Mouse (Mus musculus) G1E (cell line): ENCODE measurements around the gene Ptgir. TPM values are rescaled to one million over a fixed set of nuclear protein-coding genes. Genes with fewer than 3 reads are reported as not detected.

Source experiments
- ATAC-seq: 2 replicates; pipeline ENCODE4 v1.8.0; 2016; ENCODE audit warnings: mild to moderate bottlenecking; ENCODE audit not compliant: insufficient number of reproducible peaks, poor library complexity, low FRiP score, severe bottlenecking; ENCODE audit errors: extremely low read depth
- DNase-seq: peaks from one replicate; pipeline ENCODE4 v3.0.0; 2012; ENCODE audit warnings: low spot score
- H3K27me3 ChIP-seq: 2 replicates; pipeline ENCODE4 v1.6.1; 2012; ENCODE audit warnings: mild to moderate bottlenecking, low read length, inconsistent platforms; ENCODE audit not compliant: insufficient read depth
- H3K36me3 ChIP-seq: replicated peaks from 2 replicates; pipeline ENCODE3; 2012; ENCODE audit warnings: mild to moderate bottlenecking, inconsistent platforms
- H3K4me1 ChIP-seq: 2 replicates; pipeline ENCODE4 v1.6.1; 2012; ENCODE audit warnings: low read depth, low read length, inconsistent platforms, mixed read lengths; ENCODE audit not compliant: insufficient read depth
- H3K4me3 ChIP-seq: 2 replicates; pipeline ENCODE4 v1.5.1; 2012; ENCODE audit warnings: low read depth, mild to moderate bottlenecking, inconsistent platforms, low read length, moderate library complexity, mixed read lengths
- H3K9me3 ChIP-seq: replicated peaks from 2 replicates; pipeline ENCODE4 v1.6.1; 2012; ENCODE audit warnings: inconsistent platforms
- CTCF ChIP-seq: IDR thresholded peaks from 2 replicates; pipeline ENCODE4 v1.5.1; 2012; ENCODE audit warnings: low read depth, low read length, inconsistent platforms, mixed read lengths
- GATA1 ChIP-seq: IDR thresholded peaks from 2 replicates; pipeline ENCODE4 v1.6.1; 2012; ENCODE audit warnings: borderline replicate concordance, low read length, inconsistent platforms, mixed read lengths
- GATA2 ChIP-seq: IDR thresholded peaks from 2 replicates; pipeline ENCODE4 v1.6.1; 2012; ENCODE audit warnings: low read depth, low read length, inconsistent platforms, borderline replicate concordance
- POLR2AphosphoS5 ChIP-seq: IDR thresholded peaks from 2 replicates; pipeline ENCODE4 v1.6.1; 2012; ENCODE audit warnings: low read depth, low read length, inconsistent platforms; ENCODE audit not compliant: insufficient replicate concordance
- TAL1 ChIP-seq: conservative IDR thresholded peaks from 2 replicates; pipeline ENCODE4 v1.6.1; 2012; ENCODE audit warnings: low read depth, low read length, inconsistent platforms, mixed read lengths
- polyA plus RNA-seq: library from polyadenylated mRNA; stranded (reverse); fragments of >175 nt; gene quantifications from 2 replicates; pipeline ENCODE4 v1.2.3, GENCODE M21; 2012
- total RNA-seq, 2 experiments: library from RNA; stranded (forward) in 1 of 2; stranded (reverse) in 1 of 2; fragments of 200-1000 nt in 1 of 2; fragments of >200 nt in 1 of 2; fragmentation: Nextera tagmentation in 1 of 2; gene quantifications; 2 replicates each; pipeline ENCODE4 v1.2.3; 2014 to 2017

Gene Ptgir
- total and polyA plus RNA-seq, 3 experiments = 0.05 to 3.5 TPM; not detected in 1

DNA sequence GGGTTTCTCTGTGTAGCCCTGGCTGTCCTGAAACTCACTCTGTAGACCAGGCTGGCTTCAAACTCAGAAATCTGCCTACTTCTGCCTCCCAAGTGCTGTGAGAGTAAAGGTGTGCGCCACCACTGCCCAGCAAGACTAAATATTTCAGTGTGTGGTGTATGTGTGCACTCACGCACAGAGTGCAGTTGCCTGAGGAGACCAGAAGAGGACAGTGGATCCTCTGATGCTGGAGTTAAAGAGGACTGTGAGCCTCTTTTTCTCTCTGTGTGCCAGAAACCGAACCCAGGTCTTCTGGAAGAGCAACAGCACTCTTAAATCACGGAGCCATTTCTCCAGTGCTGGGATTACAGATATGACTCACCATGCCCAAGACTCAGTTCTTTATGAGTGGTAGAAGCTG is 32.9 kb upstream of the Ptgir start:
- peaks cover 11% of the 10 kb centered on the region for H3K27me3 ChIP-seq
- DNase-seq (no peak), ATAC-seq (no peak)
- H3K4me1 ChIP-seq = peaks cover 28% of the 10 kb centered on the region
- peaks cover 27% of the 10 kb centered on the region for H3K36me3 ChIP-seq
- TF ChIP-seq TAL1 = no peak
- H3K4me3 ChIP-seq = no peak overlapping the region
- no peaks in the 10 kb centered on the region for H3K9me3 ChIP-seq

DNA sequence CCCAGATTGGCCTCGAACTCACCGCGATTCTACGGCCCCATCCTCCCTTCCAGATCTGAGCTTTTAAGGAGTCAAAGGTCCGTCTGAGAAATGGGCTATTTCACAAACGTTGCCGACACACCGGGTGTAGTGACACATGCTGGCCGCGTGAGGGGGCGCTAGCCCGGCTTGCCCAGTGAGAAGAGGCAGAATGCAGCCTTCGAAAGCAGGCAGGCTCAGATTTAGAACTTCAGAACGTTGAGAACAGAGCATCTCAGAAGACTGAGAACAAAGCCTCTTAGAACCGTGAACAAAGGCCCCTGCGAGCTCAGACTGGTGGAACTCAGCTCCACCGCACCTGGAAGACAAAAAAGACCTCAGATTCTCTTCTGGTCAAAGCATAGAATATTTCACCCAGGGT is 32.1 kb upstream of the Ptgir start:
- no peak for ATAC-seq
- H3K27me3 ChIP-seq = peaks cover 13% of the 10 kb centered on the region

DNA sequence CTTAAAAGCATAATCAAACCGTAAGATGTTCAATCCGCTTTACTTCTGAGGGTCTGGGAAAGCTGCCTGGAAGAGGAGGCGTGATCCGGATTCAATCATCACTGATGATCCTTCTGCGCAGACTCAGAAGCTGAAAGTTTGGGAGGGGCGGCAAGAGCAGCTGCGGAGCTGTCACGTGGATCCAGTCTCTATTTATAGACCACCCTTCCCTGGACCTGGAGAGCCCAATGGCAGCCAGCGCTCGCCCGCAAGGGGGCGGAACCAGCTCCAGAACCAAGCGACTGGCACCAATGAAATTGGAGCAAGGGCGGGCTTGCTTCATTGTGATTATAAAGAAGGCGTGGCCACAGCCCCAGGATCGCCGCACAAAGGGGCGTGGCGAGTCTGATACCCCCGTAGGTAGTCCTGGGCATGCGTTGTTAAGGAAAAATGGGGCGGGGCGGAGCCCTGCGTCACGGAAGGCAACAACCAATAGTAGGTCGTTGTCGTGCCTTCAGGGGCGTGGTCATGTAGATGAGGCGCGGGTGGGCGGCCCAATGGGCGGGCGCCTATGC is 31.5 kb upstream of the Ptgir start:
- TF ChIP-seq POLR2AphosphoS5 = no peak
- no peak for TF ChIP-seq GATA1
- TF ChIP-seq TAL1 = no peak
- TF ChIP-seq GATA2 = no peak
- TF ChIP-seq CTCF = no peak
- peak; percentile 94 for ATAC-seq
- DNase-seq = peak; percentile 95
- Histone ChIP-seq H3K4me1 (peaks cover 28% of the 10 kb centered on the region), H3K4me3 (peak overlapping the region; percentile 74; the same call in 1 of the 2 replicates), H3K9me3 (no peaks in the 10 kb centered on the region), H3K36me3 (peaks cover 15% of the 10 kb centered on the region), H3K27me3 (peaks cover 19% of the 10 kb centered on the region)

More for the DNA sequence above, 32.1 kb upstream of the Ptgir start:
- peak; percentile 46 for DNase-seq
- Histone ChIP-seq H3K4me3 (peak overlapping the region; percentile 60; the same call in 1 of the 2 replicates), H3K36me3 (peaks cover 21% of the 10 kb centered on the region), H3K4me1 (peaks cover 28% of the 10 kb centered on the region), H3K9me3 (no peaks in the 10 kb centered on the region)
- TF ChIP-seq TAL1 (no peak), GATA1 (no peak), GATA2 (no peak), POLR2AphosphoS5 (no peak), CTCF (peak; percentile 76)

DNA sequence AGATGAGACGGTGACA is 31.2 kb upstream of the Ptgir start, which contains the start of gene Dact3:
Gene Dact3, plus strand, starts transcription at position 8 of the 16 bp plus-strand sequence.
- Histone ChIP-seq H3K9me3 (no peaks in the 10 kb centered on the region), H3K36me3 (peaks cover 12% of the 10 kb centered on the region), H3K4me3 (peak within 1 kb of the TSS; percentile 74), H3K4me1 (peaks cover 28% of the 10 kb centered on the region), H3K27me3 (peaks cover 21% of the 10 kb centered on the region)
- DNase-seq (no peak), ATAC-seq (no peak)
- no peak for TF ChIP-seq GATA2
- TF ChIP-seq GATA1 = no peak
- TF ChIP-seq CTCF = no peak
- TF ChIP-seq TAL1 = no peak

DNA sequence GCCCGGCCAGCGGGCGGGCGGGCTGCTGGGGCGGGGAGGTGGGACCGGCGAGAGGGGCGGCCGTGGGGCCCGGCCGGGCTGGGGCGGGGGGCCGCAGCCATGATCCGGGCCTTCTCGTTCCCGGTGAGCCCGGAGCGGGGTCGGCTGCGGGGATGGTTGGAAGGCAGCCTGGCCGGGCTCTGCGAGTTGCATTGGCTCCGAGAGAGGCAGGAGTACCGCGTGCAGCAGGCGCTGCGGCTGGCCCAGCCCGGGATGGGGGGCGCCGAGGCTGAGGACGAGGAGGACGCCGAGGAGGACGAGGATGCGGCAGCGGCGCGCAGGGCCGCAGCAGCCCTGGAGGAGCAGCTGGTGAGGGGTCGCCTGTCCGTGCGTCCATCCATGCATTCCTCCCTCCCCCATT is 31.0 kb upstream of the Ptgir start:
- ATAC-seq = no peak

DNA sequence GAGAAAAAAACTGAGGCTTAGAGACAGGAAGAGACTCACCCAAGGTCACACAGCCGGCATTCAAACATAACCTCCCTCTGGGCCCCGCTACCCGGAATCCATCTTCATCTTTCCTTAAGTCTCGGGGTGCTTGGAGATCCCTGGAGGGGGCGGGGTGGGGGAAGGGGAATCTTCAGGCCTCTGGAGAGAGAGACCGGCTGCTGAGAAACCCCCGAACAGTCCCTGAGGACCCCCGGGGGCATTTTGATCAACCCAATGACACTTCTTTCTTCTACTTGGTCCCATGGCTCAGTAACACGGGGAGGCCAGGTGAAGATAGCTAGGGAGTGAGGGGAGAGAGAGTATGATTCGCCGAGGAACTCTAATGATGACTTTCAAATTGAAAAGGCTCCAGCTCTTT is 30.3 kb upstream of the Ptgir start:
- ATAC-seq = no peak
- peaks cover 30% of the 10 kb centered on the region for H3K27me3 ChIP-seq
- H3K9me3 ChIP-seq = no peaks in the 10 kb centered on the region
- no peak for TF ChIP-seq CTCF
- TF ChIP-seq TAL1 = no peak
- TF ChIP-seq POLR2AphosphoS5 = no peak
- peaks cover 7% of the 10 kb centered on the region for H3K36me3 ChIP-seq
- peaks cover 28% of the 10 kb centered on the region for H3K4me1 ChIP-seq
- no peak overlapping the region; the same call in 1 of the 2 replicates for H3K4me3 ChIP-seq
- DNase-seq = no peak

More for the DNA sequence above, 31.0 kb upstream of the Ptgir start:
- peaks cover 28% of the 10 kb centered on the region for H3K4me1 ChIP-seq
- peaks cover 23% of the 10 kb centered on the region for H3K27me3 ChIP-seq
- peaks cover 12% of the 10 kb centered on the region for H3K36me3 ChIP-seq
- no peak for TF ChIP-seq GATA2
- TF ChIP-seq CTCF = no peak
- TF ChIP-seq TAL1 = no peak
- no peak for TF ChIP-seq GATA1
- TF ChIP-seq POLR2AphosphoS5 = no peak
- no peak for DNase-seq
- no peaks in the 10 kb centered on the region for H3K9me3 ChIP-seq
- H3K4me3 ChIP-seq = peak overlapping the region; percentile 74

DNA sequence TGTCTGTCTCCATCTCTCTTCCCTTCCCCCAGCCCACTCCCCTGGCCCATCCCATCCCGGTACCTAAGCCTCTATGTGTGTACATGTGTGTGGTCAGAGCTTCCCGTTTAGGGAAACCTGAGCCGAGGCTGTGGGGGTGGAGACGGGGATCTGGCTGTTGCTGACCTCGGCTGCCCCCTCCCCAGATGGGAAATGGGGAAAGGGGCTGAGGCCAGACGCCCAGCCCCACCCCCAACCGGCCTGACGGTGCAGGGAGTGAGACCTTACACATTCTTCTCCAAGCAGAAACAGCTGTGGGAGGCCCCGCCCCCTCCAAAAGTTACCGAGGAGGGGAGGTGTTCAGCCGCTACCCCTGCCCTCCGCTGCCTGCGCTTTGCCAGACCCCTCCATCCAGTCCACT is 29.7 kb upstream of the Ptgir start:
- no peak for TF ChIP-seq GATA2
- Histone ChIP-seq H3K36me3 (peaks cover 3% of the 10 kb centered on the region), H3K4me1 (peaks cover 28% of the 10 kb centered on the region), H3K9me3 (no peaks in the 10 kb centered on the region), H3K4me3 (peak overlapping the region; percentile 31; the same call in 1 of the 2 replicates), H3K27me3 (peaks cover 35% of the 10 kb centered on the region)
- DNase-seq = no peak
- no peak for ATAC-seq
